Mouse (Mus musculus) retina, postnatal 7 days (tissue): ENCODE measurements at regions not wholly inside any gene's neighbourhood (a gene's known extent, or its start where the extent isn't known, plus 50 kb on each side); places are given as distances from the start of the nearest gene placed in this dataset.
A peak's percentile ranks its signal among the peaks of the same experiment; 100 is the strongest.

ENCODE experiments used
- DNase-seq: peaks from one replicate; pipeline ENCODE4 v3.0.0-alpha.2; 2012; ENCODE audit warnings: low read depth, low spot score

- no peak for DNase-seq
Observed at GRCm38 (mm10) chr14:120146908-120147770, 104.9 kb upstream of the Oxgr1 start.

GRCm38 (mm10) chr14:120148803-120149202 lies 106.6 kb upstream of the Oxgr1 start:
- DNase-seq, result no peak

- no peak for DNase-seq
Observed at GRCm38 (mm10) chr14:120149341-120149741, 107.1 kb upstream of the Oxgr1 start.

GRCm38 (mm10) chr14:120150589-120150988 lies 108.4 kb upstream of the Oxgr1 start:
- no peak for DNase-seq

- no peak for DNase-seq
Observed at GRCm38 (mm10) chr14:120154413-120154812, 112.2 kb upstream of the Oxgr1 start.

- no peak for DNase-seq
Observed at GRCm38 (mm10) chr14:120164184-120164583, 111.3 kb upstream of the Mbnl2 start.

DNA sequence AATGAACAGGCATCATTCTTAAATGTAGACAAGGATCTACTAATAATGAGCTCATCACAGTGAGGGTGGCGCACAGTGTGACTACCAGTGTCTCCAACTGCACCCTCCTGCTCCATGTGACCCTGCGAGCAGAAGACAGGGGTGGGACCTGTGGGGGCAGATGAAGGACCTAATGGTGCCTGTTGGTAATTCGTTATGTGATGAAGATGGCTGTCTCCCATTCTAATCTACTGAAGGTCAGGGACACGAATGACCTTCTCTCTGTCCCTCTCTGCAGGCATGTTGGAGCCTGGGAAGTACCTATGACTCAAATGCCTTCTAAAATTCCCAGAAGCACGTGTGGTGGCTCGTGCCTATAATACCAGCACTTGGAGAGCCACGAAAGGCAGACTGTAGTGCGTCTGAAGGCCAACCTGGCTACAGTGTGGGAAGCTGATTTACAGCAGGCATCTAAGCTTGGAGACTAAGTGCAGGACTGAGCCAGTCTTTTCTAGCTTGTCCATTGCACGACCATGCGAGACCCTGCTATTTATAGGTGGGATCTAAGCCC lies 109.9 kb upstream of the Mbnl2 start:
- no peak for DNase-seq

DNA sequence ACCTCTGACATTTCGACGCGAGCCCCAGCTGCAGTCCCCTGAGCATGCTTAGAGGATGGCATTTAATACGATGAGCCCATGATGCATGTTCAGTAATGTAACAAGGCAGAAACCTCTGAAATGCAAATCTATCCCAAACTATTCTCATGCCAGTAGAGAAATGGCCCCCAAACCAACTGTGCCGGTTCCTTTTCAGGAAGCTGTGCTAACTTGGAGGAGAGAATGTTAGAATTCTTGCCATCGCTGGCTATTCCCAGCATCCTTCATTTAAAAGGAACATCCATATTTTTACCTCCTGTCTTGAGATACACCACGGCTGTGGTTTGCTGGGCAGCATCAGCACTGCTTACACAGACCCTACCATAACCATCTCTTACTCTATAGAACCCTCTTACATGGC lies 104.7 kb upstream of the Mbnl2 start:
- no peak for DNase-seq

GRCm38 (mm10) chr14:120172058-120172457 lies 103.4 kb upstream of the Mbnl2 start:
- no peak for DNase-seq

DNA sequence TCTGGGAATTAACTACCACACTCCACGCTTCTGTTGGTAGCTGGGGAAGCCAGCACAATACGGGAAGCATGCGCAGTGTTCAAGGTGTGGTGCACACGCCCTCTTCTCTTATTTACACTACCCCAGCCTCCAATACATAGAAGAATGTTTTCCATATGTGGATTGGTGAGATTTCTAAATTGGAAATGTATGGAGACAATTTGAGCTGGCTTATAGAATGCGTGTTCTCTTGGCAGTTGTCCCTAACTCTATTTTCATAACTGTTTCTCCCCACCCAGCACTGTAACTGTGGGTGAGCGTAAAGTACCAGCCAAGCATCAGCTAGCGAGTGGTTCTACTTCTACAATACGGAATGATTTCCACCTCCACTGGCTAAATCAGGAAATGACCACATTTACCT lies 102.6 kb upstream of the Mbnl2 start:
- no peak for DNase-seq

- DNase-seq, result no peak
Observed at GRCm38 (mm10) chr14:120174615-120175014, 100.9 kb upstream of the Mbnl2 start.

GRCm38 (mm10) chr14:120195218-120195617 lies 80.3 kb upstream of the Mbnl2 start:
- no peak for DNase-seq

DNA sequence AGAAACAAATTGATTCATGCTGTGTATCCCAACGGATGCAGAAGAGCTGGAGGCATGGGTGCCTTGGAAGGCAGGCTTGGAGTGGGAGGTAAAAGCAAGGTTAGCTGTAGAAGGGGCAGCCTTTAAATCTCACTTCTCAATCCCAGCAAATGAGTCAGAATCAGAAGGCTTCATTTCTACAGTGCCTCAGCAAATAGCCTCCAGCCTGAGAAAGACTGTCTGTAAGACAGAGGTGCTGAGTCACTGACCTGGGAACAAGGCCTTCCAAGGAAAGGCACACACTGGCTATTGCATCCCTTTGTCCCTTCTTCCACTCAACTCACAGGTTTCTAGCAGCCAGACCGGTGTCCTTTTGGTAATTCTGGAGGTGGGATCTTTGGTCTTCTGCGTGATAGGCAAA lies 63.7 kb upstream of the Mbnl2 start:
- no peak for DNase-seq

DNA sequence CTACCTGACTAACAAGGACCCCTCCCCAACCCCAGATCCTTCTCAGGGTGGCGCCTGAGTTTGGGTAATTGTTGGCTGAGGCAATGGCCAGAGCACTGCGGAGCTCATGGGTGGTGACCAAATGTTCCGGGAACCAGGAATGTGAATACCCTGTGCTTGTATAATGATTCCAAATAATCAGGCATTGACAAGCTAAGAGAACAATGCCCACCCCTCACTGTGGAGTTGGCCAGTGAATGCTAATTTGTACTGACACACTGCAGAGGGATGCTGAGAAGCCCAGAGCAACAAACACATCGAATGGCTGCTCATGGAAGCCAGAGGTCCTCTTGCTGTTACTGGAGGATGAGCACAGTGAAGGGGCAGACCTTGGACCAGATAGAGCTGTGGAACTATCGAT lies 62.8 kb upstream of the Mbnl2 start:
- DNase-seq, result no peak

DNA sequence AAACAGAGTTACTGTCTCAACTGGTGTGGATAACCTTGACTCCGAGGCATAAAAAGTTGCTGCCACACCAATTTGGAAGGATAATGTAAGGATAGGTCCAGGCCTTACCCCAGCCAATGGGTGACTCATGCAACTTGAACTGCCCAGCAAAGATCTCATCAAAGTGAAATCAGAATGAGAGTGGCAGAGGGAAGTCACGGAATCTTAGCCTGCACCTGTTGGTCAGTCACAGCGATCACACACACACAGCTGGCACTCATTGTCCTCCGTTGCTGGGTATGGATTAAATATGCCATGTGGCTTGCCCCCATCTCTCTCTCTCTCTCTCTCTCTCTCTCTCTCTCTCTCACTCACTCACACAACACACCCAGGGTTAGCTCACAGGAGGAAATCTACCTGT lies 56.2 kb upstream of the Mbnl2 start:
- no peak for DNase-seq

GRCm38 (mm10) chr14:120223528-120224201 lies 51.8 kb upstream of the Mbnl2 start:
- DNase-seq, result no peak

- peak; percentile 83 for DNase-seq
Observed at GRCm38 (mm10) chr14:120224202-120224846, 51.1 kb upstream of the Mbnl2 start.

DNA sequence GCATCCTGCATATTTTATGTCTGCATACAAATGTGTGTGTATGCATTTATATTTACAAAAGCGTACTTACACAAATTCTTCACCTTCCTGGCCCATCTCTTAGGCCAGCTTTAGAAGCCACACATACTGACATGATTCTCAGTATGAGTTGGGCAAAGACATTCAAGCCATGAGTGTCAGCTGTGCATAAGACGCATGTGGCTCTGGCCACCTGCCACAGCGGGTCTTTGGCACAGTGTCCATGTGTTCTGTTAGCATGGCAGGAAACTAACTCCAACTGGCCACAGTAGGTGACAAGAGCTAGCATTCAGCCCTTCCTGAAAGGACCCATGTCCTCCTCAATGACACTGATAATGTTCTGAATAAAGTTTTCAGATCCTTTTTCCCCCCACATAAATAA lies 49.8 kb upstream of the Mbnl2 start:
- DNase-seq, result no peak
